Mouse (Mus musculus): Measurements from ENCODE around the gene Car6.

The Car6 gene

GRCm38 (mm10) chr4:150229747-150230390 is 28.7 kb upstream of the Car6 start:
- DNase-seq (ENCODE audit: extremely low read depth, low read depth) = no peak

GRCm38 (mm10) chr4:150228581-150229348 is 27.6 kb upstream of the Car6 start:
- no peak for DNase-seq (ENCODE audit: extremely low read depth, low read depth)

DNA sequence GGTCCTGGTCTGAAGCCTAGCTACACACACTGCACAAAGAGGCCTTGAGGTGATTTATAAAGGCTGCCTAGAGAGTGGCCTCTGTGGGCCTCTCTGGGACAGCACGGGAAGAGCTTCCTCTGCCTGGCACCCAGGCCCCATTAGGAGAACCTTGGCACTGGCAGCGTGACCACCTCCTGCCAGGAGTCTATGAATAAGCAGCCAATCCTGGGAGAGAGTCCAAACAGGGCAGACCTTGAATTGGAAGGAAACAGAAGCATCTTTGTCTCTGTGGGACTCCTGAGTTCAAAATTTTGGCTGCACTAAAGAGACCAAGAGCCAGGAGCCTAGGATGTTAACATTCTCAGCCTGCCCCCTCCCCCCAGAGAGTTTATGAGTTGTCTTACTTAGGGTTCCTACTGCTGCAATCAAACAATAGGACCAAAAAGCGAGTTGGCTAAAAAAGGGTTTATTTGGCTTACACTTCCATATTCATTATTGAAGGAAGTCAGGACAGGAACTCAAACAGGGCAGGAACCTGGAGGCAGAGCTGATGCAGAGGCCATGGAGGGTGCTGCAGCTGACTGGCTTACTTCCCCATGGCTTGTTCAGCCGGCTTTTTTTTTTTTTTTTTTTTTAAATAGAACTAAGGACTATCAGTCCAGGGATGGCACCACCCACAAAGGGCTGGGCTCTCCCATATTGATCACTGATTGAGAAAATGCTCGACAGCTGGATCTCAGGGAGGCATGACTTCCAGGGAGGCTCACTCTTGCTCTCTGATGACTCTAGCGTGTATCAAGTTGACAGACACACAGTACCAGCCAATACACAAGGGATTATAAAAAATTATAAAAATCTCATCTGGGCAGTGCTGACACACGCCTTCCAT is 25.9 kb upstream of the Car6 start:
- no peak for DNase-seq (ENCODE audit: extremely low read depth, low read depth)

DNA sequence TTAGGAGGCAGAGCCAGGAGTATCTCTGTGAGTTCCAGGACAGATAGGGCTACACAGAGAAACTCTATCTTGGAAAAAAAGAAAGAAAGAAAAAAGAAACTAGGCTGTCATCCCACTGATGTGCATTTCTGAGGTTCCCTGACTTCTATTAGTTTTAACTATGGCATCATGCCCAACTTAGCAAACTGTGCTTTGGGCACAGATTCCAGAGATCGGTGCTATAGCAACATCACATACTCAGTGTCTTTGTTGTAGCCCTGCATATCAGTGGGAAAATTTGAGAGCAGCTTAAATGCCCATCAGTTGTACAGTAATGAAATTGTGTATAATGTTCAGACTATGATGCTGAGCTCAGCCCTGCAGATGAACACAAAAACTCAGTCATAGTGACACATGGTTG is 24.6 kb upstream of the Car6 start:
- DNase-seq (ENCODE audit: extremely low read depth, low read depth) = no peak

DNA sequence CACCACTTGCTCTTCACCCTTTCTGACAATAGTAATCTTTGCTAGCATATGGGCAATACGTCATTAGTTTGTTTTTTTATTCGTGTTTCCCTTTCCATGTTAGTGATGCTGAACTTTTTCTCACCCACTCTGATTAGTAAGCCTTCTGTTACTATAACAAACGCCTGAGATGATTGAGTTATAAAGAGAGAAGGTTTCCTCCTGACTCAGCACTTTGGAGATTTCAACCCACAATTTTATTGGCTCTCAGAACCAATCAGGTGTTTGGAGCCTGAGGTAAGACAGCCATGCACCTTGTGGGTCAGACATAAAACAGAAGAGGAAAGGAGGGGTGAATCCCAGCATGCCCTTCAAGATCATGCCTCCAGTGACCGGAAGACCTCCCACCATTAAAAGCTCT is 22.7 kb upstream of the Car6 start:
- no peak for DNase-seq (ENCODE audit: extremely low read depth, low read depth)

GRCm38 (mm10) chr4:150221017-150221640 is 20.0 kb upstream of the Car6 start:
- no peak for DNase-seq (ENCODE audit: extremely low read depth, low read depth)

DNA sequence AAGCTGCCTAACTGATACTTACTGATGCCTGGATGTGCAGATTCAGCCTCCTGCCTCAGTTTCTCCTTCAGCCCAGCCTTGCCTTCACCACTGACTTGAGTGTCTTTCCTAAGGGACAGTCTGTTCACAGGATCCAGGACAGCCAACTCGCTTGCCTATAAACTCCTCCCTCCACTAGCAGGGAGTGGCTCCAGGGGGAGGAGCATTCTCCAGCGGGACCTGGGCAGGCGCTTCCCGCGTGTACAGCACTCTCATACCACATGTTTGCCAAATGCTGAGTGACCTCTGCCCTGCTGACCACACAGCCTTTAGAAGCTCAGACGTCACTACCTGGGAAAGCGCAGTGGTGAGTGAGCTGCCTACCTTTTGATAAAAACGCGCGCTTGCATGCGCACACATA is 19.5 kb upstream of the Car6 start:
- peak; percentile 65 for DNase-seq (ENCODE audit: extremely low read depth, low read depth)

GRCm38 (mm10) chr4:150219501-150220292 is 18.6 kb upstream of the Car6 start:
- no peak for DNase-seq (ENCODE audit: extremely low read depth, low read depth)

GRCm38 (mm10) chr4:150217935-150218334 is 16.8 kb upstream of the Car6 start:
- no peak for DNase-seq (ENCODE audit: extremely low read depth, low read depth)

DNA sequence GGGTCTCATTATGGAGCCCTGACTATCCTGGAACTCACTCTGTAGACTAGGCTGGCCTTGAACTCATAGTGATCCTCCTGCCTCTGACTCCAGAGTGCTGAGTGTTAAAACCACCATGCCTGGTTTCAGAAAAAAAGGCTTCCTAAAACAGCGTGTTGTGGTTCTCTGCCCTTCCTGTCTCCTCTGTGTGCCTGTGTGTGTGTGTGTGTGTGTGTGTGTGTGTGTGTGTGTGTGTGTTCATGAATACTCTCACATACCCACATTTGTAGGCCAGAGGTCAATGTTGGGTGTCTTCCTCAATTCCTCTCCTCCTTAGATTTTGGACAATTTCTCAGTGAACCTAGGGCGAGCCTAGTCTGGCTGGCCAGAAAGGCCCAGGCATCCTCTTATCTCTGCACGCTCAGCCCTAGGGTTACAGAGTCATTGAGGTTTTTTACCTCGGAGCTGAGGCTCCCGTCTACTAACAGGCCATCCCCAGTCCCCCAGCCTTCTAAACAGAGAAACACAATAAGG is 16.0 kb upstream of the Car6 start:
- no peak for DNase-seq (ENCODE audit: extremely low read depth, low read depth)

DNA sequence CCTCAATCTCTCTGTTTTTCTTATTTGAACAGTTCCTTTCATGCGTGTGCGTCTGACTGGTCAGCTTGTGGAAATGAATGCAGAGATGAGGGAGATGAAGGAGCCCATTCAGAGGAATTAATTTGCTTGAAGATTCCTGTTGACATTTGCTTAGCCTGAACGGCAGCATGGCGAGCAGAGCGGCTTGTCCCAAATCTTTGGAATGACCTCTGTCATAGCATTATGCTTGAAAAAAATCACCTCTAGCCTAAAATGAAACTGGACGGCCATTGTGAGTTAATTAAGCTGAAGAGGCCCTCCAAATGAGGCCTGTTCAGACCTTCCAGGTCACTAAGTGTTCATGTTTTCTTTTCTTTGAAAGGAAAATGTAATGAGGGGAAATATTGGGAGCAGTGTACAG is 15.3 kb upstream of the Car6 start:
- DNase-seq (ENCODE audit: extremely low read depth, low read depth) = no peak

- no peak for DNase-seq (ENCODE audit: extremely low read depth, low read depth)
Measured at GRCm38 (mm10) chr4:150213910-150214309, 12.8 kb upstream of the Car6 start.

- peak; percentile 86 for DNase-seq (ENCODE audit: extremely low read depth, low read depth)
Measured at GRCm38 (mm10) chr4:150212553-150212971, 11.4 kb upstream of the Car6 start.

GRCm38 (mm10) chr4:150211930-150212552 is 10.9 kb upstream of the Car6 start:
- no peak for DNase-seq (ENCODE audit: extremely low read depth, low read depth)

GRCm38 (mm10) chr4:150210306-150210705 is 9.2 kb upstream of the Car6 start:
- DNase-seq (ENCODE audit: extremely low read depth, low read depth) = no peak

- DNase-seq (ENCODE audit: extremely low read depth, low read depth) = no peak
Measured at GRCm38 (mm10) chr4:150209751-150210150, 8.6 kb upstream of the Car6 start.

- no peak for DNase-seq (ENCODE audit: extremely low read depth, low read depth)
Measured at GRCm38 (mm10) chr4:150204877-150205276, 3.7 kb upstream of the Car6 start.

DNA sequence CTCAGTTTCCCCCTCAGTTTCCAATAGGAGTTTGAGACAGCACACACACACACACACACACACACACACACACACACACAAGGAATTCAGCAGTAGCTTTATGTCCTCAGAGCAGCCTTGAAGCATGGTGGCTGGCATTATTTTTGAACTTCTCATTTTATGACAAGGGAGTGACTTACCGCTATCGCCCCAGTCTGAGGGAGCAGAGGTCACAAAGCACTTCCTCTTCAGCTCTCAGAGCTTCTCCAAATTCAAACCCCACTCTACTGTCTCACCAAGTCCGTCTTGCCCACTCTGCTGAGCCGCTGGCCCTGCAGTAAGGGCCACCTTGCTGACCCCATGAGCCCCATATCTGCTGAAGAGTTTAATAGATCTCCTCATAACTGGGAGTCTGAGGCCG is 1.6 kb upstream of the Car6 start:
- peak; percentile 80 for DNase-seq (ENCODE audit: extremely low read depth, low read depth)

DNA sequence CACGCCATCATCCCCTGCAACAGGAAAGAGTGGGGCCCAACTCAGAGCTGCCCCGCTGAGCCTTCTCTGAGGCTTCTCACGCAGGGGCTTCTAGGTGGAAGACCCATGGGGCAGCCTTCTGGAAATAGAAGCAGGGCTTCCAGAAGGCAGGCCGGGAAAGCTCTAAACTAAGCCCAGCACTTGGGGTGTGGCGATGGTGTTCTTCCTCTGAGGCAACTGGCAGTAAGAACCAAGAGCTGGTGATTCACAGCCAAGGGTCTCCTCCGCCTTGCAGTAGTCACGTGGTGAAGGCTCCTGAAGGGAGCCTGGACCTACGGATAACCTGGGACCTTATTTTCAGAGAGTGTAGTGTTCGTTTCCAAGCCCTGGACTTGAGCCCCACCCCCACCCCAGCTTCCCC is 2.9 kb downstream of the Car6 start:
- no peak for DNase-seq (ENCODE audit: extremely low read depth, low read depth)

- DNase-seq (ENCODE audit: extremely low read depth, low read depth) = no peak
Measured at GRCm38 (mm10) chr4:150193915-150194314, 7.2 kb downstream of the Car6 start.

Measured in MEL-GATA-1-ER (cell line).